Mouse (Mus musculus): ENCODE results near the gene Acin1.
"Not testable (repeated sequence)": the region's sequence is repeated elsewhere in the genome, so short reads cannot be mapped to it uniquely, and the experiment has no call there.

Acin1 gene

DNA sequence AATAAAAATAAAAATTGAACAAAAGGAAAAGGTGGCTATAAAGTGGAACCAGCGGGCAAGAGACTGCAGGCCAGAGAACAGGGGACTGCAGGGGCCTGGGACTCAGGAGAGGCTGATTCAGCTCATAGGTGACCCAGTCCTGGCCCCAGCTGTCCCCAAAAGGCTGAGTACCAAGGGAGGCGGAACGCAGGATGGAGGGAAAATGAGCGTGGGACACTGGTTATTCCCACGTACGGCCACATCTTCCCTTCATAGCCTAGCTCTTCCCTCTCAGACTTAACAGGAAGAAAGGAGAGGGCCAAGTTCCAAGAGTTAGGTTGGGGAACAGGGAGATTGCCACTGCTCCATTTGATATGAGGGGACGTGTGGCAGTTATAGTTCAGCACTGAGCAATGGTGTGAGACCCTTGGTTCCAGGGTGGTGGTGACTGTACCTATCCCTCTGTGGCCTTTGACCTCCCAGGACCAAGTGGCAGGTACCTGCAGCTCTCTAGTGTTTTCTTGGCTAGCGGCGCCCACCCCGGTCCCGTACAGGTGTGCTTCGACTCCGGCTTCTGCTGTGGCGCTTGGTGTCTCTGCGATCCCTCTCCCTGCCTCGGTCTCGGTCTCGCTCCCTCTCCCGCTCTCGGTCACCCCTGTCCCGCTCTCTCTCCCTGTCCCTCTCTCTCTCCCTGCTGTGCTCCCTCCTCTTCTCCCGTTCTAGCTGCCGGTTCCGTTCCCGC is 44.3 kb downstream of the Acin1 start:
- DNase-seq (ENCODE audit: low spot score), result no peak

DNA sequence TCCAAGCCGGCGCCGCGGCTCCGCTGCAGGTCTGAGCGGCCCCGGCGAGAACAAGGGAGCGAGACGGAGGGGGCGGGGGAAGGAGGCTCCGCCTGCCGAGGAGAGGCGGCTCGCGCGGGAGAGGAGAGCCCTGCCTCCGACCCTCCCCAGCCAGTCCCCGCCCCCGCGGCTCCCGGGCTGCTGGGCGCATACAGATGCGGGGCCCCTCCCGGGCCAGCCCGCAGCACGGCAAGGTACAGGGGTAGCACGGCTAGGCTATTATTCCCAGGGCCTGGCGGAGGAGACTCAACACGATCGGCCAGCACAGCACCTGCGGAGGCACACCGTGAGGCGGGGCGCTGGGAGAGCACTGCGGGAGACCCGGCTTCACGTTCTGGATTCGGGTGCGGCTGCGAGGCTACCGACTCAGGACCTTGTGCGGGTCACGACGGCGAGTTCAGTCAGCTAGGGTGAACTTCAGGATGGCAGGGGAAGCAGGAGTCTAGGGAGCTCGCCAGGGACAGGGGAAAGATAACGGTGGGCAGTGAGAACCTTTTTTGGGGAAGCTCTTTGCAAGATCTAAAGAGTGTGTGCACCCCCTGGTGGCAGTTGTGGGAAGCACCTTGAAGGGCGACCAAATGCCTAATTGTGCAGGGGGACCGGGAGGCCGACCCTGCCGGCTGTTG is 45.3 kb downstream of the Acin1 start, which contains the start of gene Cdh24:
Gene Cdh24 (minus strand): TSS at position 60 of the 665 bp plus-strand sequence.
- peak; percentile 87 for DNase-seq (ENCODE audit: low spot score)

DNA sequence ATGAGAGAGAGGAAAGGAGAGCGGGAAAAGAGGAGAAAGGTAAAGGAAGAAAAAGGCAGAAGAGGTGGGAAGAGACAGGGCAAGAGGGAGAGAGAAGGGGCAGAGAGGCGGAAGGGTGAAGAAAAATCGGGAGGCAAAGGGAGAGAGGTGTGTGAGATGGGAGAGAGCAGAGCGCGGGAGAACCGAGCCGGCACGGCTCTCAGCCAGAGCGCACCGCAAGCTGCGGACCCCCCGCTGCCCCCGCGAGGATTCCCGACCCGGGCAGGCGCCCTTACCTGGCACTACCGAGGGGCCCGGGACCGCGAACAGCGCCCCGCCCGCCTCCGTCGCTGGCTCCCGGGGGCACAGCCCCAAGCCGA is 45.8 kb downstream of the Acin1 start, which contains the start of gene Gm17606:
Gene Gm17606 (plus strand): TSS at position 7 of the 359 bp plus-strand sequence.
- DNase-seq (ENCODE audit: low spot score), result no peak

DNA sequence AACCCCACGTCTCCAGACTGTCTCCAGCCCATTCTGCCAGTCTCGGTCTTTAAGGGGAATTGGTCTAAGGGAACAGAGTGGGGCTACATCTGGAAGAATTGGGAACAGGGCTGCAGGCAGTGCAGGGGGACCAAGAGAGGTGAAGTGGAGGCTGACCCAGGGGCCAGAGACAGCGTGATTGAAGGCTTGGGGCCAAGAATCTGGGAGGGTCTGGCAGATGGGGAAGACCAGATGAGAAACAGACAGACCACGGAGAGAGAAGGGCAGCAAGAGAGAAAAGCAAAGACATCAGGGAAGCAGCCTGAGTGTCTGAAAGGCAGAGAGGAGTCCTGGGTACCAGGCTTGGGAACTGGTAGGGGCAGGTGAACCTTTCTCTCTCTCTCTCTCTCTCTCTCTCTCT is 46.6 kb downstream of the Acin1 start:
- no peak for DNase-seq (ENCODE audit: low spot score)

DNA sequence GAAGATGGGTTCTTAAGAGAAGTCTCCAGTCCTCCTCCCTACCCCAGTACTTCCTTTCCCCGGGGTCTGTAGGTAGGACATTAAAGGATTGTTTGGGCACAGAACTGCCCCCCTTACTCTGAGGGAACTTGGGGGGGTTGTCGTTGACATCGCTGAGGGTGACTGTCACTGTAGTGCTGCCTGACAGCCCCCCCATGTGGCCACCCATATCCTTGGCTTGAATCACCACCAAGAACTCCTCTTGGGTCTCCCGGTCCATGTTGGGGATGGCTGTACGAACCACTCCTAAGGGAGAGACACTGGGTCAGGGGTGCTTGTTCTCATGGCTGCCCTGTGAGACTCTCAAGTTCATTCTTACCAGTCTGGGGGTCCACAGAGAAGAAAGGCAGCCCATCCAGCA is 48.5 kb downstream of the Acin1 start:
- no peak for DNase-seq (ENCODE audit: low spot score)

DNA sequence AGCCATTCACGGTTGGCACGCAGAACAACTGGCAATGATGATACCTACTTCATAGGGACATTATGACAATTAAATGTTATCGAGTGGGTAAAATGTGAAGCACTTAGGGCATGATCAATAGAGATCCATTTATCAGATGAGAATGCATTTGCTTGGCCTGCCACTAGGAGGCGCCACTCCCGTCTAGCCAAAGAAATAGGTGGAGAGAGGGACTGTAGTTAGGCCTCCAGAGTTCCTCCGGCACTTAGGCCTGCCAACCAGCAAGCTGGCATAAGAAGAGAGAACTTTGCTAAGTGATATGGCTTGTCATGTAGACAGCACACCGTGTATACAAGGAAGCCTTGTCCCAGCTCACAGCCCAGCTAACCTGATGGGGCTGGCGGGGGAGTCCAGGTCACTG is 49.8 kb downstream of the Acin1 start:
- peak; percentile 44 for DNase-seq (ENCODE audit: low spot score)

DNA sequence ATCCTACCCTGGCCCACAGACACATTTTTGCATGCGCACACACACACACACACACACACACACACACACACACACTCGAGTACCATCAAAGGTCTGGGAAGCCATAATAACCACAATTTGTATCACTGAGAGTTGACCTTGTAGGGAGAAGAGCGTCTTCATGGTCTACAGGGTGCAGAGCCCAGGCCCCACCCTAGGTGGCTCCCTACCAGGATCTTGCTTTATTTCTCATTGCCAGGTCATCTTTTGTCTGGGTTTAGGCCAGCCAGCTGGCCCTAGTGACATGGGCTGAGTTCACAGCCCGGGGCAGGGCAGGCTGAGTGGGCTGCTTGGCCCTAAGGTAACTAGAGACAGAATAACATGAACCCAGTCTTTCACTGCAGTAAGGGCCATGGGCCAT is 52.5 kb downstream of the Acin1 start:
- peak; percentile 27 for DNase-seq (ENCODE audit: low spot score)

DNA sequence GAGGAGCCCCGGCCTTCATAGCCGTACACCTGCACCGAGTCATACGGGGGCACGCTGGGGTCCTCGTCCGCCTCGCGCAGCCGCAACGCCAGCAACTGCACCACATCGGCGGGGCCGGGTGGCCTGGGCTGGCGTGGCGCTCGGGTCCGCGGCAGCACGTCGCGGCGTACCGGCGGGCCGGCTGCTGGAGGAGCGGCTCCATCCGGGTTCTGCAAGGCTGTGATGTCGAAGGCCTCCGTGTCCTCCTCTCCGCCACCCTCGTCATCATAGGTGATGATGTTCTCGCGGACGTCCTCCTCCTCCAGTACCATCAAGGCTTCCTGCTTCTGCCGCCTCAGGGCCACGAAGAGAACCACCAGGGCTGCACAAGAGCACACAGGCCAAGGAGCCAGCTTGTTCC is 54.5 kb downstream of the Acin1 start:
- no peak for DNase-seq (ENCODE audit: low spot score)

DNA sequence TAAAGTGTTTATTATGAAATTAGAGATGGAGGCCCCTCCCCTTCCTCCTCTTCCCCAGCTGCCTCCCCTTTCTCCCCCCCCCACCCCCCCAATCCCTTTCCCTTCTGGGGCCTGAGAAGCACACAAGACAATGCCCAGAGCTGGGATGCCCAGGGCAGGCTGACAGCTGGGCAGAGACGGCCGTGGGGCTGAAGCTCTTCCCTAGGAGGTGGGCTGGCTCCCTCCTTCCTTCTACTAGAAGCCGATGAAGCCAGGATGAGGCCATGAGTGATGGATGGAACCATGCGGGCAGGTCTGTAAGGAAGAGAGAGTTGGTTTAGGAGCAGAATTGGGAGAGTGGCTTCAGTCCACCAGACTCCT is 55.5 kb downstream of the Acin1 start:
- DNase-seq (ENCODE audit: low spot score), result no peak

DNA sequence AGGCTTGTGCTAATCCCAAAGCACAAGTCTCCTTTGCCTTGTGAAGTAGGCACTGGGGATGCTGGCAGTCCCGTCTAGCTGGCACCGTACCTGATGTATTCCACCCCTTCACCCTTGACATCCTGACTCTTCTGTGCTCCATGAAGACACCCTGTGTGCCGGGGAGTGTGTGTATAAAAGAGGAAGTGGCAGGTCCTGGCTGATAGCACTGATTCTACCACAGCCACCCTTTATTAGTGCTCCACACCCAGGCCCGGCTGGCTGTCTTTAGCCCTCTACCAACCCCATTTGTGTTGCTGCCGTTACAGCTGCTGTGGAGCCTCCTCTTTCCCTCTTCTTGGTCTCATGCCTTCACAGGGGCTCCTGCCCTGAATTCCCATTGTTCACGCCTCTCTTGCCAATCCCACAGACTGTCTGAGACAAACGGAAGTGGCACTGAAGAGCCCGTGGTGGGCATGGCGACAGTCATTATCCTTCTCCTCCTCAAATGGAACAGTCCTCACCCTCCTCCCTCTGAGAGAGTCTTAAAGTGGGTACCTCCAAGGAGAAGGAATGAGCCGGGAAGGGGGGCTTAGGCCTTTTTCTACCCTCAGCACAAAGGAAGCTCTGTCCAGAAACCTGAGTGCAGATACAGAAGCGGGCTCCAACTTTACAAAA is 56.0 kb downstream of the Acin1 start:
- DNase-seq (ENCODE audit: low spot score), result no peak

DNA sequence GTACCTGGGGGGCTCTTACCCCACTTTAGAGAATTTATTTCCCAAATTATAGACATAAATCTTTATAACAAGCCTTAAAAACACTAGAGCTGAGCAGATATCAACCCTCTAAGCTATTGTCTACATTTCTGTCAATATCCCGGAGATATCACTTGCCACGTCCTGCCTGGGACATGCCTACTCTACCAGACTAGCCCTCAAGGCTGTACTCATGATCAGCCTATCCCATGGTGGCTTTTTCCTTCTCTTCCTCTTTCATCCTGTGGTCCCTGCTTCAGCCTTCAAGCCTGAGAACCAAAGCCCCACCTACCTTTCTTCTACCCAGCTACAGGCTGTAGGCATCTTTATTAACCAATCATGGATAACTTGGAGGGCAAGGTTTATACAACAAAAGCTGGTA is 56.9 kb downstream of the Acin1 start:
- no peak for DNase-seq (ENCODE audit: low spot score)

DNA sequence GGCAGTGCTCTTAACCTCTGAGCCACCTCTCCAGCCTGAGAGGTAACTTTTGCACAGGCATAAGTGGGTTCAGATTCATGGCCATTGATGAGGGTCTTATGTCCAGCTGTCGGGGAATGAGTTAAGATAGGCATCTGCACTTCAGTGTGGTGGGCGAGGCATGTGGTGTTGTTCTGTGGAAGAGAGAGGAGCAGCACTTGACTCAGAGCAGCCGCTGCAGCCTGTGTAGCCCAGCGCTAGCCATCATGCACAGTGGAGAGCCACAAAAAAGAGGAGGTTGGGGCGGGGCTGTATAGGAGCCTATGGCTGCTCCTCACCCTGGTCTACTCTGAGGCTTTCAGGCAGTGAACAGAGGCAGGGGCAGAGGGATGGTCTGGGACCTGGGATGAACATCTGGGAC is 58.6 kb downstream of the Acin1 start:
- no peak for DNase-seq (ENCODE audit: low spot score)

DNA sequence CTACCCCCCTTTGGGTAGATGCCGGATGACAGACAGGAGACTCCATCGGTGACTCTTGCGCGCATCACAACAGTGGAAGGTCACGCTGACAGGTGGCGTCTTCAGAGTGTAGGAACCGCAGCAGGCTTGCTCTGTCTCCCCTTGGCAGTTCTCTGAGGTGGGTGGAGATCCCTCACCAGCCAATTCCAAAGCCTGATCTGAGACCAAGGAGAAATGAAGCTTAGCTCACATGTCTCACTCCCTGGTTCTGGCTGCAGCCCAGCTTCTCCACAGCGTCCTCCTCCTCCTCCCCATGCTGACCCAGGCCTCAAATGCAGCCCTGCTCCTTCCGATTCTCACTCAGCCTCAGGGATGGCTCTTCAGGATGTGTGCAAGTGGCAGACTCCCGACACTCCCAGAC is 61.8 kb downstream of the Acin1 start:
- no peak for DNase-seq (ENCODE audit: low spot score)

DNA sequence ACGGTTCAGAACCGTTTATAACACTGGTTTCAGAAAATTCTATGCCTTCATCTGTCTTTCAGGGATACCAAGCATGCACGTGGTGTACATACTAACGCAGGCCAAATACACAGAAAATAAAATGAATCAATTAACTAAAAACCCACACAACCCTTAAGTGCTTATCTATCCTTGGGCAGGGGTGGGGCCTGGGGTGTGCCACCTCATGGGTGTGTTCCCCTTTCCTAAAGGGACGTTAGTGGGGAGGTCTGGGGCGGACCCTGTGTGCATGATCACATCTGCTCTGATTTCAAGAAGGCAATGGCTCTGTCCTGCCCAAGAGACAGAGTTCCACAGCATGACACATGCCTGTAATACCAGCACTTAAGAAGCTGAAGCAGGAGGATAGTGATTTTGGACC is 63.4 kb downstream of the Acin1 start:
- DNase-seq (ENCODE audit: low spot score), result no peak

DNA sequence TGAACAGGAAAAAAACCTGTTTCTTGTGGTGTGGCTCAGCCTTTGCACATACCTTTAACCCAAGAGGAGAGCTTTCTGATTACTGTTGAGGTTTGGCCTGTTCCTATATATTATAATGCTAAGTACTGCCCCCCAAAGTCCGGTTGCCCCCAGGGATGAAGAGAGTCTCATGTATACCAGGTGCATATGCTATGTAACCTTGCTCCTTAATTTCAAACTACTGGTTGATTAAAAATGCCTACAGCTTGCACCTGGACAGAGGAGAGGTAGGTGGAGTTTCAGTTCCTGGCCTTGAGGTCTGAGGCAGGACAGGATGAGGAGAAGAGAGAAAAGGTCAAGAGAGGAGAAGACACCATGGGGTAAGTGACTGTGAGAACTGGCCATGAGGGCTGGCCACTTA is 65.6 kb downstream of the Acin1 start, which contains the start of gene Psmb11:
Gene Psmb11 (plus strand): TSS at position 301 of the 400 bp plus-strand sequence.
- no peak for DNase-seq (ENCODE audit: low spot score)

DNA sequence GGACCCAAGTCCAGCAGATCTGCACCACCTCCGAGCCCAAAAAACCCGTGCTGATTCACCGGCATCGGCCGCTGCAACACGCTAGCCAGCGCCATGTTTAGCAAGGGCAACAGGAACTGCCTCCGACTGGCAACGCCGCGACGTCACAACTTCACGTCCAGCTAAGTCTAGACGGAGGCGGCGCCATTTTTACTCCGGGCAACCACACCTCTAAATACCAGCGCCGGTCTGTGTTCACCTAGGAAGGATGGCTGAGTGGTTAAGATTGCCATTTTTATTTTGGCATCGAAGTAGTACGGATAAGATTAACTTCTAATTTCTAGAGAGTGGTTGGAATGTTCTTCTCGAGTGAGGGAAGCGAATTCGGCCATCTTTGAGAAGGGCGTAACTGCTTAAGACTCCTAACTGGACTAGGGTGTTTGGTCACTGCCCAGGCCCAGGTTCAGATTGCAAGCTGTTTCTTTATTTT is 68.8 kb downstream of the Acin1 start, which contains the start of gene Psmb5:
Gene Psmb5 (minus strand): TSS at position 126 of the 469 bp plus-strand sequence.
- DNase-seq (ENCODE audit: low spot score), result peak; percentile 92

DNA sequence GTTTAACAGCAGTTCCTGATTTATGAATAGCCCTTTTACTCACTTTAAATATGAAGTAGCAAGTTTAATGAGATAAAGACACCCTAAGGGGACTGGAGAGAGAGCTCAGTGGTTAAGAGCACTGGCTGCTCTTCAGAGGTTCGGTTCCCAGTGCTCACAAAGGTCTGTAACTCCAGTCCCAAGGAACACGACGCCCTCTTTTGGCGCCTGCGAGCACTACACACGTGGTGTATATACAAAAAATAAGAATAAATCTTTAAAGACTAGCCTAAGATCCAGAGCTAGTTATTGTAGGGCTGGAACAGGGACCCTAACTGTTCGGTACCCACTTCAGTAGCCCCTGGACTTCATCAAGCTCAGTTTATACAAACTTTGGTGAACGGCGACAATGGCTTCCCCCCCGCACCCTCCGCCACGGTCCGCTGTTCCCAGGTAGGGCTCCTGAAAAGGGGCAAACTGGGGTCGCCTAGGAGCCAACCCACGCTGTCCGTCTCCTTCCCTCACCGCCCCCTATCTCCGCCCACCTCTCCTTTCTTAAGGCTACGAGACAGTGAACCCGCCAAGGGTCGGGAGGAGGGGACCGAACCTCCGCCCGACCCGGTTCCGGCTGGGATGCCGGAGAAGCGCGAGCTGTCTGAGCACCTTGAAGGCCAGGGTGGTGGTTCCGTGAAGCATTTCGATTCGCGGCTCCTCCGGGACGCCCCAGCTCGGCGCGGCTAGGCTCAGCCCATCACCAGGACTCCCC is 69.4 kb downstream of the Acin1 start:
- DNase-seq (ENCODE audit: low spot score), result peak; percentile 36

DNA sequence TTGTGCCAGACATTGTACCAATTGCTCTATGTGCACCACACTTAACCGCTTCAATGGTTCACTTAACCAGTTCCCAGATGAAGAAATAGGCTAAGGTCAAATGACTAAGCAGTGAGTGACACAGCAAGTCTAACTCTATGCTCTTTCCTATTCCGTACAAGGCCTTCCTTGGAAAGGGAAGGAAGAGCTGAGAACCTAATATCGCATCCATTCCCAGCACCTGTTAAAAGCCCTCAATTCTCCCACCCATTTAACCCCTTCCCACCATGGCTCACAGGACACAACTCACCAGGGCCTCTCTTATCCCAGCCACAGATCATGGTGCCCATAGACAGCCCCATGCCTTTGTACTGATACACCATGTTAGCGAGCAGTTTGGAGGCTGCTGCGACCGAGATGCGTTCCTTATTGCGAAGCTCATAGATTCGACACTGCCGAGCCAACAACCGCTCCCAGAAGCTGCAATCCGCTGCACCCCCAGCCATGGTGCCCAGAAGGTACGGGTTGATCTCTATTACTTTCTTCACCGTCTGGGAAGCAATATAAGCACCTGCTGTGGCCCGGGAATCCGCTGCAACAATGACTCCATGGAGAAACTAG is 70.4 kb downstream of the Acin1 start:
- no peak for DNase-seq (ENCODE audit: low spot score)

DNA sequence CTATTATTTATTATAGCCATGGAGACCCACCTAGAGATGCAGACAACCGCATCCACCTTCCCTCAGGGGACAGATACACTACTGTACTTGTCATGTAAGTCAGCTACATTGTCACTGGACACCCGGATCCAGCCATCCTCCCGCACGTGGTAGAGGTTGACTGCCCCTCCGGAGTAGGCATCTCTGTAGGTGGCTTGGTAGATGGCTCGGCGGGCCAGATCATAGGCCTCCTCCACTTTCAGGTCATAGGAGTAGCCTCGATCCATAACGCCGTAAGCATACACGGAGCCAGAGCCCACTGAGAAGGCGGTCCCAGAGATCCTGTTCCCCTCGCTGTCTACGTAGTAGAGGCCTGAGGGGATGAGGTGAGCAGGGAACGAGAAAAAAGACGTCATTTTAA is 72.6 kb downstream of the Acin1 start:
- DNase-seq (ENCODE audit: low spot score), result not testable (repeated sequence)

DNA sequence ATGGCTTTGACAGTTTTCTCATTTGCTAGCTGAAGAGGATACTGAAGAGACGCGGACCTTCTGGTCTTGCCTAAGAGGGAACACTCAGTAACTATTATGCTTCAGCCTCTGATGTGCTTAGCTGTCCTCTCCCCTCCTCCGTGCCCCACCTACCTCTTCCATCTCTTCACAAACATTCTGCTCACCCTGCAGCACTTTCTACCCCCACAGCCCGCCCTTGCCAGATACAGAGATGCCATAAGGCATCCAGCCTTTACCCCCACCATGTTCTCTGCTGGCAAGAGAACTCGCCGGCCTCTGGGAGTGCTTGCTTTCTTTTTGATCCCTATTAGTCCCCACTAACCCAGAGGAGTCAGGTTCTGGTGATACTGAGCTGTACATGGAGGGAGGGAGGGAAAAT is 76.1 kb downstream of the Acin1 start:
- no peak for DNase-seq (ENCODE audit: low spot score)

DNA sequence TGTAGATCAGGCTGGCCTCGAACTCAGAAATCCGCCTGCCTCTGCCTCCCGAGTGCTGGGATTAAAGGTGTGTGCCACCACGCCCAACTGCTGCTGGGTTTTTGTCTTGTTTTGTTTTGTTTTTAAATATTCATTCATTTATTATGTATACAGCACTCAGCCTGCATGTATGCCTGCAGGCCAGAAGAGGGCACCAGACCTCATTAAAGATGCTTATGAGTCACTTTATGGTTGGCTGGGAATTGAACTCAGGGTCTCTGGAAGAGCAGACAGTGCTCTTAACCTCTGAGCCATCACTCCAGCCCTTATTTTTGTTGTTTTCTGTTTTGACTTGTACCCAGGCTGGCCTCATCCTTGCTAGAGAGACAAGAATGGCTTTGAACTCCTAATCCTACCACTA is 76.8 kb downstream of the Acin1 start:
- DNase-seq (ENCODE audit: low spot score), result peak; percentile 30

DNA sequence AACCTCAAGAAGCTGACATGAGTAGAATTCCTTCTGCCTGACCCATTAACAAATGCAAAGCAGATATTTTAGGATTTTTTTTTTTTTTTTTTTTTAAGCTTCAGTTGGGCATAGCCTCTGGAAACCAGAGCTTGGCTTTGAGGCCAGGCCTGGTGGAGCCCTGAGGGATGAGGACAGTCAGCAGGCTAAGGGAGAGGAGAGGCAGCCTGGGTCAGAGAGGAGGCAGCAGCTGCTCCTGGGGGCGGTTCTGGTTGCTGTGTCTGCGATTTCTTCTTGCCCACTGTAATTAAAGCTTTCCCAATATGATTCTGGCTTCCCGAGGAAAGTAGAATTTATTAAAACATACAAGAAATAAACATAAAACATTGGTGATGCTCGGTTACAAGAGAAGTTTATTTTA is 77.5 kb downstream of the Acin1 start:
- no peak for DNase-seq (ENCODE audit: low spot score)
